Mouse (Mus musculus): ENCODE results near the gene Stx2. TPM values are rescaled to one million over a fixed set of nuclear protein-coding genes. Genes with fewer than 3 reads are reported as not detected.

Stx2 gene
- total and polyA plus RNA-seq, 3 experiments = 0.74 to 5.2 (median 2.5) TPM

- Histone ChIP-seq H3K27ac (ENCODE audit: insufficient read depth, low read depth) (no peak overlapping the region), H3K4me2 (ENCODE audit: insufficient read depth, low read depth, poor library complexity, severe bottlenecking) (no peak overlapping the region), H3K9me3 (replicated peaks; ENCODE audit: low read length) (peaks cover 3% of the 10 kb centered on the region), H3K79me2 (replicated peaks; ENCODE audit: control insufficient read depth, extremely low read depth, insufficient read depth, poor library complexity, severe bottlenecking) (no peaks in the 10 kb centered on the region), H3K27me3 (replicated peaks) (no peaks in the 10 kb centered on the region), H3K4me1 (ENCODE audit: control insufficient read depth in 1 of 2, insufficient read depth in 2 of 2) (no peaks in the 10 kb centered on the region), H3K9ac (ENCODE audit: insufficient read depth, low read depth) (no peak overlapping the region), H3K36me3 (replicated peaks in 1 of 2; ENCODE audit: control insufficient read depth in 1 of 2, insufficient read depth in 1 of 2, low read length in 1 of 2) (peaks cover 0 to under 1% of the 10 kb centered on the region in 2 experiments), H3K4me3 (replicated peaks in 1 of 3; ENCODE audit: low read depth in 2 of 3, low read length in 2 of 3, poor library complexity in 1 of 3) (no peak overlapping the region)
- TF ChIP-seq KAT2A (IDR thresholded peaks at IDR 0.05; ENCODE audit: insufficient replicate concordance, low read length) (no peak), GABPA (IDR thresholded peaks at IDR 0.05; ENCODE audit: insufficient replicate concordance, low read depth, low read length) (no peak), POLR2AphosphoS2 (IDR thresholded peaks at IDR 0.05; ENCODE audit: low read depth, low read length) (no peak), TBP (conservative IDR thresholded peaks at IDR 0.05; ENCODE audit: low read depth, low read length) (no peak), UBTF (IDR thresholded peaks at IDR 0.05; ENCODE audit: low read depth, low read length) (no peak), CHD2 (IDR thresholded peaks at IDR 0.05; ENCODE audit: low read length) (no peak), MAZ (IDR thresholded peaks at IDR 0.05; ENCODE audit: low read depth, low read length) (no peak), SMC3 (IDR thresholded peaks at IDR 0.05; ENCODE audit: low read depth, low read length) (no peak), TCF12 (IDR thresholded peaks at IDR 0.05; ENCODE audit: low read depth, low read length) (no peak), MXI1 (IDR thresholded peaks at IDR 0.05; ENCODE audit: low read depth, low read length) (no peak), ZKSCAN1 (IDR thresholded peaks at IDR 0.05; ENCODE audit: borderline replicate concordance, low read depth, low read length) (no peak)
- in situ Hi-C loops (cut with MboI; ENCODE audit: low pct_ligation_motif_present, low pct_unique_long_range_greater_than_20kb, low sequenced_read_pairs) = loop anchor here (25.0 kb wide), 1 partner anchor 1389 kb away; no protein-coding TSS in a partner anchor
- dilution Hi-C loops (cut with MboI; ENCODE audit: extremely low pct_ligation_motif_present, extremely low pct_unique_long_range_greater_than_20kb, low sequenced_read_pairs) = no loop called here
- no peak for DNase-seq (ENCODE audit: extremely low read depth)
These were observed 7.5 kb downstream of the Stx2 start for GRCm38 (mm10) chr5:129000706-129001468.

- no peaks in the 10 kb centered on the region for H3K27me3 ChIP-seq (replicated peaks)
- dilution Hi-C loops (cut with MboI; ENCODE audit: extremely low pct_ligation_motif_present, extremely low pct_unique_long_range_greater_than_20kb, low sequenced_read_pairs) = no loop called here
- TF ChIP-seq UBTF (IDR thresholded peaks at IDR 0.05; ENCODE audit: low read depth, low read length) (no peak), ZKSCAN1 (IDR thresholded peaks at IDR 0.05; ENCODE audit: borderline replicate concordance, low read depth, low read length) (no peak), CHD2 (IDR thresholded peaks at IDR 0.05; ENCODE audit: low read length) (no peak), MYC (IDR thresholded peaks at IDR 0.05; ENCODE audit: low read depth, low read length) (no peak), ETS1 (conservative IDR thresholded peaks at IDR 0.05; ENCODE audit: low read depth, low read length) (no peak), EP300 (IDR thresholded peaks at IDR 0.05; ENCODE audit: low read length) (no peak), E2F4 (IDR thresholded peaks at IDR 0.05; ENCODE audit: insufficient replicate concordance, low read depth, low read length) (no peak), RCOR1 (conservative IDR thresholded peaks at IDR 0.05; ENCODE audit: low read depth, low read length) (no peak), KAT2A (IDR thresholded peaks at IDR 0.05; ENCODE audit: insufficient replicate concordance, low read length) (no peak), CTCF (conservative IDR thresholded peaks at IDR 0.05 in 1 of 2, IDR thresholded peaks at IDR 0.05 in 1 of 2; ENCODE audit: low read depth in 2 of 2, low read length in 2 of 2) (no peak), ZMIZ1 (IDR thresholded peaks at IDR 0.05; ENCODE audit: low read depth, low read length) (no peak), ELF1 (IDR thresholded peaks at IDR 0.05; ENCODE audit: low read depth, low read length) (no peak), POLR2A (IDR thresholded peaks at IDR 0.05; ENCODE audit: low read depth, low read length) (no peak), TCF12 (IDR thresholded peaks at IDR 0.05; ENCODE audit: low read depth, low read length) (no peak), SIN3A (IDR thresholded peaks at IDR 0.05; ENCODE audit: low read length) (no peak), MXI1 (IDR thresholded peaks at IDR 0.05; ENCODE audit: low read depth, low read length) (no peak)
- in situ Hi-C loops (cut with MboI; ENCODE audit: low pct_ligation_motif_present, low pct_unique_long_range_greater_than_20kb, low sequenced_read_pairs) = no loop called here
- no peak overlapping the region for H3K9ac ChIP-seq (ENCODE audit: insufficient read depth, low read depth)
- H3K9me3 ChIP-seq (replicated peaks; ENCODE audit: low read length) = peaks cover 74% of the 10 kb centered on the region
- H3K4me1 ChIP-seq (ENCODE audit: control insufficient read depth in 1 of 2, insufficient read depth in 2 of 2) = no peaks in the 10 kb centered on the region
- no peak for DNase-seq (ENCODE audit: extremely low read depth)
- H3K4me3 ChIP-seq (replicated peaks in 1 of 3; ENCODE audit: low read depth in 2 of 3, low read length in 2 of 3, poor library complexity in 1 of 3) = no peak overlapping the region
- H3K27ac ChIP-seq (ENCODE audit: insufficient read depth, low read depth) = no peak overlapping the region
- H3K4me2 ChIP-seq (ENCODE audit: insufficient read depth, low read depth, poor library complexity, severe bottlenecking) = no peak overlapping the region
- peaks cover 4 to 8% of the 10 kb centered on the region in 2 experiments for H3K36me3 ChIP-seq (replicated peaks in 1 of 2; ENCODE audit: control insufficient read depth in 1 of 2, insufficient read depth in 1 of 2, low read length in 1 of 2)
- no peaks in the 10 kb centered on the region for H3K79me2 ChIP-seq (replicated peaks; ENCODE audit: control insufficient read depth, extremely low read depth, insufficient read depth, poor library complexity, severe bottlenecking)
These were observed 21.0 kb downstream of the Stx2 start for GRCm38 (mm10) chr5:128987141-128987954.
